Mouse (Mus musculus) neural tube, embryonic 13.5 days (tissue): Measurements from ENCODE around the gene Tek. TPM values are rescaled to one million over a fixed set of nuclear protein-coding genes. Genes with fewer than 3 reads are reported as not detected.

Experiments
- ATAC-seq: fragments of 200-750 bp; cut with Nextera tagmentation; 2 replicates; pipeline ENCODE4 v1.8.0; 2017; ENCODE audit warnings: low read depth, mild to moderate bottlenecking, moderate TSS enrichment, moderate library complexity
- H3K27ac ChIP-seq: fragments of 300-500 bp; sonication (generic); replicated peaks from 2 replicates; pipeline ENCODE4 v1.5.1; 2015; ENCODE audit warnings: moderate library complexity, mild to moderate bottlenecking, inconsistent platforms
- H3K27me3 ChIP-seq: fragments of 300-500 bp; sonication (generic); 2 replicates; pipeline ENCODE4 v1.6.1; 2015; ENCODE audit warnings: mild to moderate bottlenecking, inconsistent platforms
- H3K36me3 ChIP-seq: fragments of 300-500 bp; sonication (generic); 2 replicates; pipeline ENCODE4 v1.6.1; 2015; ENCODE audit warnings: mild to moderate bottlenecking, inconsistent platforms
- H3K4me1 ChIP-seq: fragments of 300-500 bp; sonication (generic); replicated peaks from 2 replicates; pipeline ENCODE4 v1.6.1; 2015; ENCODE audit warnings: inconsistent platforms
- H3K4me2 ChIP-seq: fragments of 300-500 bp; sonication (generic); 2 replicates; pipeline ENCODE4 v1.6.1; 2015; ENCODE audit warnings: inconsistent platforms, mild to moderate bottlenecking, moderate library complexity
- H3K4me3 ChIP-seq: fragments of 300-500 bp; sonication (generic); 2 replicates; pipeline ENCODE4 v1.5.1; 2015; ENCODE audit warnings: mild to moderate bottlenecking, inconsistent platforms
- H3K9ac ChIP-seq: fragments of 300-500 bp; sonication (generic); 2 replicates; pipeline ENCODE4 v1.6.1; 2015; ENCODE audit warnings: moderate library complexity, mild to moderate bottlenecking, inconsistent platforms
- H3K9me3 ChIP-seq: fragments of 300-500 bp; sonication (generic); 2 replicates; pipeline ENCODE4 v1.6.1; 2016; ENCODE audit warnings: inconsistent platforms
- WGBS: fragments of 180-500 bp; shearing (Covaris S2); methylation state at CpG from one replicate; pipeline ENCODE4 v1.1.7; 2015; 5-methylcytosine and 5-hydroxymethylcytosine counted together
- polyA plus RNA-seq: library from polyadenylated mRNA; unstranded; fragments of >200 nt; fragmentation: Nextera tagmentation; extraction: Ambion mirVana; gene quantifications from 2 replicates; pipeline ENCODE4 v1.2.1, GENCODE M21; 2015

The Tek gene
- polyA plus RNA-seq, 1 experiment from 2014 or later: 9.0 TPM

DNA sequence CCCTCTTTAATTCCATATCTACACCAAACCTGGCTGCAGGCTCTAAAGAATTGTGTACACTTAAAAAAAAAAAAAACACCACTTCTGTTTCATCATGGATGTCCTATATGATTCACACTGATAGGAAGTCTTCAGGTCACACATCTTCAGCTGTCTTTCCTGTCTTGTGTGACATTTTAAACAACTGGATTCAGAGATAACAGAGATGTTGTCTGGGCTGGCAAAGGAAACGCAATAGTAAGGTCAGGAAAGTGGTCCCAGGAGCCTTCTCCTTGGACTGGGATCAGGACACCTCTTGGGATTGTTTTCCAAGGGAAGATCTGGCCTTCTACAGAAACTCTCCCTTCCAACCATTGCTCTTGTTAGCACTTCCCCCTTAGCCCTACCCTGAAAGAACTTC lies 2.7 kb downstream of the Tek start:
- no peak overlapping the region for H3K4me3 ChIP-seq
- no peak for ATAC-seq
- no peaks in the 10 kb centered on the region for H3K27me3 ChIP-seq
- no peak overlapping the region for H3K9ac ChIP-seq
- H3K27ac ChIP-seq: no peak overlapping the region
- WGBS: 88% methylated on average over 1 of the region's 1 CpGs
- no peaks in the 10 kb centered on the region for H3K4me1 ChIP-seq
- no peak overlapping the region for H3K4me2 ChIP-seq
- no peaks in the 10 kb centered on the region for H3K9me3 ChIP-seq
- H3K36me3 ChIP-seq: no peaks in the 10 kb centered on the region

DNA sequence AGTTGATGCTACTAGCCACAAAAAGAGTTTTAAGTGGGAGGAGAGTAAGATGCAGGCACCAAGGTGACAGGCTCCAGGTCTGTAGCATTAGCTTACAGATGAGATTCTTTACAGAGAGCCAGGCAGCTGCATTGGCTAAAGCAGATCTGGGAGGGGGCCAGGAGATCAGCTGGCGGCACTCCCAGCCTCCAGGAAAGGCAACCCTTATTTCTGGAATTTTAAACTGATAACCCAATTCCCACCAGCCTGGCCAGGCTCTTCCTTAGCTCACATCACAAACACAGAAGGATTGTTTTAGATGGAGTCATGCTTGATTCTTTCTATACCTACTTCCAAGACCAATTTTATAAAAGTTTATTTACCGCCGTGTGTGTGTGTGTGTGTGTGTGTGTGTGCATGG lies 6.7 kb downstream of the Tek start:
- no peak overlapping the region for H3K9ac ChIP-seq
- no peaks in the 10 kb centered on the region for H3K36me3 ChIP-seq
- no peak overlapping the region for H3K4me2 ChIP-seq
- 79% methylated on average over 3 of the region's 3 CpGs for WGBS
- no peaks in the 10 kb centered on the region for H3K9me3 ChIP-seq
- ATAC-seq: no peak
- no peak overlapping the region for H3K27ac ChIP-seq
- H3K4me1 ChIP-seq: no peaks in the 10 kb centered on the region
- H3K4me3 ChIP-seq: no peak overlapping the region
- H3K27me3 ChIP-seq: no peaks in the 10 kb centered on the region

DNA sequence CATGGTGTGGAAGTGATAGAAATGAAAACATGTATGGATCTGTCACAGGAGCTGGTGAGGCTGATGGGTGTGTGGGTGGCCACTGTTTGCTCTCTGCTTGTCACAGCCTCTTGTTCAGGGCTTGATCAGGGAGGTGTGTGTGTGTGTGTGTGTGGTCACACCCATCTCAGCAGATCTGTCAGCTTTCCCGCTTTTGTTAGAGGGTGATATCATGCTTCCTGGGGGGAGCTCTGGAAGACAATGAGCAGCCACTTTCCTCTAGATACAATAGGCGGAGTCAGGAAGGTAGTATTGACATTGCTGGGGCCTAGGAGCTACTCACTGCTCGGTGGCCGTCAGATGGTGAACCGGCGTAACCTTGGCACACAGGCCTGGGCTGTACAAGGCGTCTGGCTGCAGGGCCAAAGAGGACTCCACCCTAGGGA lies 7.3 kb downstream of the Tek start:
- H3K4me1 ChIP-seq: no peaks in the 10 kb centered on the region
- H3K36me3 ChIP-seq: no peaks in the 10 kb centered on the region
- no peak for ATAC-seq
- no peak overlapping the region for H3K27ac ChIP-seq
- no peaks in the 10 kb centered on the region for H3K27me3 ChIP-seq
- no peaks in the 10 kb centered on the region for H3K9me3 ChIP-seq
- WGBS: 55% methylated on average over 7 of the region's 7 CpGs
- no peak overlapping the region for H3K4me3 ChIP-seq
- no peak overlapping the region for H3K9ac ChIP-seq
- no peak overlapping the region for H3K4me2 ChIP-seq

DNA sequence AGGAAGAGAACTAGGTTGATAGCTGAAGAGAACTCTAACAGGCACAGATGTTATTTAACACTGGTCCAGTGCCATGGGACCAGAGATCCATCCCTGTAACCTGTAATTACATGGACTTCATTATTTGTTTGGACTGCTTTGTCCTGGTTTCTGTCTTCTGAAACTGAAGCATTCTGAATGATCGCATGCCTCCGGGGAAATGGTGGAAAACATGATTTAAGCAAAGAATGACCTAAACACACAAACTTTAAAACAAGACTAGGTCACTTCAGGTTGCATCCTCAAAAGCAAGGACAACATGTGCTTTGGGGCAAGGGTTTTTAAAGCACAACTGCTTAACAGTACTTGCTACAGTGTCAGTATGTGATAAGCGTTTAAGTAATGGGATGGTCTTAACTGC lies 8.2 kb downstream of the Tek start:
- H3K27me3 ChIP-seq: no peaks in the 10 kb centered on the region
- 91% methylated on average over 3 of the region's 3 CpGs for WGBS

DNA sequence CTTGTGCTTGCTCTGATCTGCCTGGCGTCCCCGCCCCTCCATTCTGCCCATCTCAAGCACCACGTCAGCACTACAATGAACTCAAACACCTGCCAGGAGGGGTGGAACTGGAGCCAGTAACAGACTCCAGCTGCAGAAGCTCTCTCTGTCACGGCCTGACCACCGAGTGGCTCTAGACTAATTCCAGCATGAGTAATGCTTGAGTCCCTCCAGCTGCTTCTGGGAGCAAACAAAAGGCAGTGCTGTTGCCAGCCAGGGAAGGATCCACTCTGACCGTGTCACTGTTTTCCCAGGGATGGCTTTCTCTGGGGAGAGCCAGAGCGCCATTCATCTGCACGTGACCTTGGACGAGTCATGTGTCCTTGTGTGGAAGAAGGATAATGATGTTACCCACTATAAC lies 13.4 kb downstream of the Tek start:
- WGBS: 23% methylated on average over 9 of the region's 9 CpGs
- Histone ChIP-seq H3K4me3 (no peak overlapping the region), H3K4me2 (no peak overlapping the region), H3K36me3 (no peaks in the 10 kb centered on the region), H3K9ac (no peak overlapping the region), H3K27me3 (no peaks in the 10 kb centered on the region), H3K4me1 (no peaks in the 10 kb centered on the region), H3K27ac (no peak overlapping the region), H3K9me3 (no peaks in the 10 kb centered on the region)
- peak; percentile 71 for ATAC-seq

More for the DNA sequence above, 8.2 kb downstream of the Tek start:
- Histone ChIP-seq H3K36me3 (no peaks in the 10 kb centered on the region), H3K4me1 (no peaks in the 10 kb centered on the region), H3K9ac (no peak overlapping the region), H3K4me2 (no peak overlapping the region), H3K9me3 (no peaks in the 10 kb centered on the region), H3K4me3 (no peak overlapping the region), H3K27ac (no peak overlapping the region)
- no peak for ATAC-seq

DNA sequence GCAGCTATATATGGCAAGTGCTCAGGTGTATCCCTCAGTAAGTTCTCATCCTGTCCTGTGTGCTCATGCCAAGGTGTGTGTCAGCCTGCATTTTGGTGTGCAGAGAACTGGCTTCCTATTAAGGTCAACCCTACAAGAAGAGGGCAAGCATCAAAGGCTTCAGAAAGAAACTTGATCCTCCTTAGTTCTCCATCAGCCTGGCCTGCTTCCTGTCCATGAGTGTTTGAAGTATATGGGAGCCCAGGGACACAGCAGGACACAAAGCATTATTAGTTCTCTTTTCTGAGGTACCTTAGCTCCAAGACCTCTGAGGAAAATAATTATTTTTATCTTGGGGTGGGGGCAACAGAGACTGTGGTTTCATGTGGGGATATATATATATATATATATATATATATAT lies 26.1 kb downstream of the Tek start:
- no peak overlapping the region for H3K9ac ChIP-seq
- H3K36me3 ChIP-seq: no peaks in the 10 kb centered on the region
- H3K9me3 ChIP-seq: no peaks in the 10 kb centered on the region
- H3K4me3 ChIP-seq: no peak overlapping the region
- H3K27me3 ChIP-seq: no peaks in the 10 kb centered on the region
- H3K4me1 ChIP-seq: no peaks in the 10 kb centered on the region
- no peak overlapping the region for H3K27ac ChIP-seq
- ATAC-seq: no peak
- H3K4me2 ChIP-seq: no peak overlapping the region

DNA sequence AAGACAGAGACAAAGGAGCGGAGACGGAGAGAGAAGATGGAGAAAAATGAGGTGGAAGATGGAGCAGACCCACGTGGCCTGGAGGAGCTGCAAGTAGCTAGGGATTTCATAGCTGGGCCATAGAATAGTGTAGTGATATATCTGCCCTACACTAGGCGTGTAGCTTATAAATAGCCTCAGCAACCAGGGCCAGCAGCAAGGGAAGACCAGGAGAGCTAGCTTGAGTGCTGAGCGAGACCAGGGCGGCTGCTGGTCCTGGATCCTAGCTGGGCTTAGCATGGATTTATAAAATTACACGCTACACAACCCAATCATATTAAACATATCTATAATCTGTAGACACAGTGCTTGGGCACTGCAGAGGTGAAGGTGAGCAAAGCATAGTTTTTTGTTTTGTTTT lies 27.1 kb downstream of the Tek start:
- H3K9me3 ChIP-seq: no peaks in the 10 kb centered on the region
- no peak overlapping the region for H3K27ac ChIP-seq
- no peak for ATAC-seq
- WGBS: 81% methylated on average over 7 of the region's 7 CpGs
- H3K4me2 ChIP-seq: no peak overlapping the region
- H3K4me3 ChIP-seq: no peak overlapping the region
- H3K36me3 ChIP-seq: no peaks in the 10 kb centered on the region
- H3K27me3 ChIP-seq: no peaks in the 10 kb centered on the region
- H3K9ac ChIP-seq: no peak overlapping the region
- H3K4me1 ChIP-seq: no peaks in the 10 kb centered on the region

DNA sequence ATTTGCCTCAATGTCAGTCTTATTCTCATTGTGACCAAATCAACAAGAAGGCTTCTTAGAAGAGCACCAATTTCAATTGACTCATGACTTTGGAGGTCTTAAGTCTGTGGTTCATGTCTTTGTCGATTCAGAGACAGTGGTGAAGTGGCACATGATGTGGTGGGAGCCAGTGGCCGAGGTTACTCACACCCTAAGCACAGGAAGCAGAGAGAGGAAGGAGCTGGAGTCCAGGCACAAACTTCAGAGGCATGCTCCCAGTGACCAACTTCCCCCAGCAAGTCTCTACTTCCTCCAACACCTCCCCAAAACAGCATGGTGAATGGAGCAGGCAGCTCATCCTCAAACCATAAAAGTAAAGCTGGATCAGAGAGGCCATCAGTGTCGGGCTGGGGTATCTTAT lies 29.5 kb downstream of the Tek start:
- Histone ChIP-seq H3K27ac (no peak overlapping the region), H3K4me2 (no peak overlapping the region), H3K4me3 (no peak overlapping the region), H3K36me3 (no peaks in the 10 kb centered on the region), H3K9me3 (no peaks in the 10 kb centered on the region), H3K9ac (no peak overlapping the region), H3K4me1 (no peaks in the 10 kb centered on the region), H3K27me3 (no peaks in the 10 kb centered on the region)
- WGBS: 85% methylated on average over 3 of the region's 3 CpGs
- ATAC-seq: no peak

DNA sequence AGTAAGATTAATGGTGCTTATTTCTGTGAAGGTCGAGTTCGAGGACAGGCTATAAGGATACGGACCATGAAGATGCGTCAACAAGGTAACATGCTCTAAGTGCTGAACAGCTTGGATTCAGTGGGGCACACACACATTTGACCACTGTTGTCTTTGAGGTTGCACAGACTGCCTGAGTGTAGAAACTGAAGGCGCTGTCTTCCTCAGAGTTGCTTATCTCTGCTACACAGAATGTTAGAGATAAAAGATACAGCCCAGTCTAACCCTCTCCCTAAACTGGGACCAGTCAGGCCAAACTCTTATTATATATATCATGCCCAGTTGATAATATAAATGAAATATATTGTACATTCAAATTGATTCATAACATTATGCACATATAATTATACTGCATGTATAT lies 42.0 kb downstream of the Tek start:
- H3K4me3 ChIP-seq: no peak overlapping the region
- no peak overlapping the region for H3K4me2 ChIP-seq
- no peaks in the 10 kb centered on the region for H3K4me1 ChIP-seq
- no peaks in the 10 kb centered on the region for H3K36me3 ChIP-seq
- 95% methylated on average over 5 of the region's 5 CpGs for WGBS
- no peak overlapping the region for H3K27ac ChIP-seq
- no peak overlapping the region for H3K9ac ChIP-seq
- no peaks in the 10 kb centered on the region for H3K27me3 ChIP-seq
- ATAC-seq: no peak
- no peaks in the 10 kb centered on the region for H3K9me3 ChIP-seq

DNA sequence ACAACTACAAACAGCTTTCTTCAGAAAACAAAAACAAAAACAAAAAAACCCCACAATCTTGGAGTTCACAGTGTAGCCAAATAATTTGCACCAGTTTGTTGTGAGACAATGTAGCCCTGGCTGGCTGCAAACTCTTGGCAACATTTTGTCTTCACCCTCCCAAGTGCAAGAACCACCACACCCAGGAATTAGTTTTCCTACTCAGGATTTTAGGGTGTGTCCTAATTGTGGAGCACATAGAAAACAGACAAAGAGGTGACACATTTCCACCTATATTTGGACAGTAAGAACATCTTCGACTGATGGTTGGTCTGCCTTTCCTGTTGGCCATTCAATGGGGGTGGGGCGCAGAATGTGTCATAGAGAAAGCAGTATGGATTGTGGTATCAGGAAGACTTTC lies 46.8 kb downstream of the Tek start:
- H3K27me3 ChIP-seq: no peaks in the 10 kb centered on the region
- H3K4me3 ChIP-seq: no peak overlapping the region
- no peaks in the 10 kb centered on the region for H3K4me1 ChIP-seq
- H3K9me3 ChIP-seq: no peaks in the 10 kb centered on the region
- no peak overlapping the region for H3K4me2 ChIP-seq
- H3K36me3 ChIP-seq: no peaks in the 10 kb centered on the region
- no peak overlapping the region for H3K9ac ChIP-seq
- H3K27ac ChIP-seq: no peak overlapping the region
- no peak for ATAC-seq
- 94% methylated on average over 2 of the region's 2 CpGs for WGBS

DNA sequence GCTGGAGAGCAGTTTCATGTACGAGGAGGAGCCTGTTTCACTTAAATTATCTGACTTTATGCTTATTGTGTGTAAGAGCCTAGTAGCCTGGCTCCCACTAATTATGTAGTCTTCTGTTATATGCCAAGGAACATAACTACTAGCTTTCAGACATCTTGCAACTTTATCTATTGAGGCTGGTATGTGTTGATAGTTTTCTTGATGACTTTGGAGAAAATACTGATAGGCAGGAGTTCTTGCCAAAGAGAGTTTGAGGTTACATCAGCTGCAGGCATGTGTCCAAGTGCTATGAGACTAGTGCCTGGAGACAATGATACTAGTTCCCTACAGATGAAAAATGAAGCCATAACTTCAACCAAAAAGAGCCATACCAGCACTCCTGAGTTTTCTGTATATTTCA lies 64.1 kb downstream of the Tek start:
- Histone ChIP-seq H3K9me3 (no peaks in the 10 kb centered on the region), H3K4me3 (no peak overlapping the region), H3K4me2 (no peak overlapping the region), H3K4me1 (no peaks in the 10 kb centered on the region), H3K27ac (no peak overlapping the region), H3K9ac (no peak overlapping the region), H3K36me3 (no peaks in the 10 kb centered on the region), H3K27me3 (no peaks in the 10 kb centered on the region)
- no peak for ATAC-seq
- 70% methylated on average over 1 of the region's 1 CpGs for WGBS

DNA sequence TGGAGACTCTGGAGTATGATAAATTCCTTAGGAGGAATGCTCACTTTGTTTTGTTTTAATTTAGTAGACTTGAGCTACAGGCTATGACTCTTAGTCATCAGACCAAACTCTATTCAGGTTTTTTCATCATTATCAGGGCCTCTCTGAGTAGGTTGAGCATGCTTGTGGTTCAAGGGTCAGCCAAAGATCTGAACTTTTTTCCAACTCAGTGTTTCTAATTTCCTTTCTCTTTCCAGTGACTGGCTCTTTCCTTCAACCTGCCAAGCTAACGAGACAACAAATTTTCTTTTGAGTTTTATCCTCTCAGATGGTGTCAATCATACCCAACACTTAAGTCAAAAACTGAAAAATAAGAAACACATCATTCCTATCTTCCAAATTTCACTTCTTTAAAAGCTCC lies 71.5 kb downstream of the Tek start:
- no peak for ATAC-seq
- H3K27me3 ChIP-seq: no peaks in the 10 kb centered on the region
- no peaks in the 10 kb centered on the region for H3K4me1 ChIP-seq
- no peak overlapping the region for H3K4me2 ChIP-seq
- no peaks in the 10 kb centered on the region for H3K36me3 ChIP-seq
- no peak overlapping the region for H3K27ac ChIP-seq
- no peaks in the 10 kb centered on the region for H3K9me3 ChIP-seq
- WGBS: 91% methylated on average over 1 of the region's 1 CpGs
- H3K9ac ChIP-seq: no peak overlapping the region
- H3K4me3 ChIP-seq: no peak overlapping the region

DNA sequence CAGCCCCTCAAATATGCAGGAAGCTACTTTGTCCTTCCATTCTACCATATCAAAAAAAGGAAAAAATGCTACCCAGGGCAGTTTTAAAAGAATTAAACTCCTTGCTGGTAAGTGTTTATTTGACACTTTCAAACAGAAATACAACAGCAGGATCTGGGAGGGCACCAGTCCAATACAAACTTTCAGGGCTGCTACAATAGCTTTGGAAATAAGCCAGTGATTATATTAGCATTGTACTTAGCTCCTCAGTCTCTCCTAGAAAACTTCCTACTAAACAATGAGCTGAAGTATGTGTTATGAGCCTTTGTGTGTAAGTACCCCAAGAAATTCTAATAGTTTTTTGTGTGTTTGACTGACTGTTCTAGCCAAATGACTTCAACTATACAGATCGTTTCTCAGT lies 87.8 kb downstream of the Tek start:
- no peak for ATAC-seq
- 79% methylated on average over 1 of the region's 1 CpGs for WGBS
- H3K27me3 ChIP-seq: no peaks in the 10 kb centered on the region

DNA sequence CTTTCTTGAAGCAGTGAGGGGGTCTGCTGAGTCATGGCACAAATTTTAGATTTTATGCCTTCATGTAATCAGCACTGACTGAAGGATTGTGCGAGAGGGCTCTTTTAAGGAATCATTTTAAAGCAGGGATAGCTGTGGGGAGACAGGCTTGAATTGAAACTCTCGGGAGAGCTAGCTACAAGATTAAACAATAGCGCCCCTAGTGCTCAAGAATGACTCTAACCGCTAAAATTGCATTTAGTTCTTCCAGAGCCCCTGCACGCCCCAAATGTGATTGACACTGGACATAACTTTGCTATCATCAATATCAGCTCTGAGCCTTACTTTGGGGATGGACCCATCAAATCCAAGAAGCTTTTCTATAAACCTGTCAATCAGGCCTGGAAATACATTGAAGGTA lies 88.3 kb downstream of the Tek start:
- 31% methylated on average over 5 of the region's 5 CpGs for WGBS
- Histone ChIP-seq H3K36me3 (no peaks in the 10 kb centered on the region), H3K4me1 (no peaks in the 10 kb centered on the region), H3K4me2 (no peak overlapping the region), H3K27ac (no peak overlapping the region), H3K9me3 (peaks cover 8% of the 10 kb centered on the region), H3K27me3 (no peaks in the 10 kb centered on the region), H3K4me3 (no peak overlapping the region), H3K9ac (no peak overlapping the region)
- ATAC-seq: no peak

More for the DNA sequence above, 87.8 kb downstream of the Tek start:
- no peak overlapping the region for H3K9ac ChIP-seq
- no peaks in the 10 kb centered on the region for H3K4me1 ChIP-seq
- H3K9me3 ChIP-seq: peaks cover 8% of the 10 kb centered on the region
- H3K36me3 ChIP-seq: no peaks in the 10 kb centered on the region
- H3K4me2 ChIP-seq: no peak overlapping the region
- no peak overlapping the region for H3K4me3 ChIP-seq
- H3K27ac ChIP-seq: no peak overlapping the region
